Mouse (Mus musculus) cerebellum, adult 18-20 months (tissue): ENCODE measurements around the gene Slc12a6.

Experiments used
- DNase-seq, 2 experiments: peaks; one replicate each; pipeline ENCODE4 v3.0.0; 2021

The Slc12a6 gene

GRCm38 (mm10) chr2:112332051-112332898 is 66.7 kb downstream of the Slc12a6 start:
- no peak for DNase-seq

GRCm38 (mm10) chr2:112337211-112337610 is 71.6 kb downstream of the Slc12a6 start:
- no peak for DNase-seq

- peak in 1 of 2 experiments; percentile 15 for DNase-seq
Observed at GRCm38 (mm10) chr2:112339736-112340135, 74.1 kb downstream of the Slc12a6 start.

GRCm38 (mm10) chr2:112341117-112341516 is 75.5 kb downstream of the Slc12a6 start:
- DNase-seq = no peak

GRCm38 (mm10) chr2:112348246-112348645 is 82.6 kb downstream of the Slc12a6 start:
- DNase-seq = no peak

- DNase-seq = no peak
Observed at GRCm38 (mm10) chr2:112353685-112354455, 88.2 kb downstream of the Slc12a6 start.

GRCm38 (mm10) chr2:112359611-112360010 is 94.0 kb downstream of the Slc12a6 start:
- no peak for DNase-seq

- DNase-seq = no peak
Observed at GRCm38 (mm10) chr2:112360012-112360780, 94.6 kb downstream of the Slc12a6 start.

- DNase-seq = no peak
Observed at GRCm38 (mm10) chr2:112360781-112361169, 95.2 kb downstream of the Slc12a6 start.

- peak in 1 of 2 experiments; percentile 10 for DNase-seq
Observed at GRCm38 (mm10) chr2:112367222-112367621, 101.6 kb downstream of the Slc12a6 start.

GRCm38 (mm10) chr2:112367726-112368673 is 102.4 kb downstream of the Slc12a6 start, which contains the start of gene Emc4:
Gene Emc4, minus strand, starts transcription at chr2:112368027.
- peak; percentile 93 to 94 for DNase-seq

GRCm38 (mm10) chr2:112369941-112370340 is 104.3 kb downstream of the Slc12a6 start:
- DNase-seq = no peak

- DNase-seq = no peak
Observed at GRCm38 (mm10) chr2:112373141-112373540, 107.5 kb downstream of the Slc12a6 start.

- DNase-seq = no peak
Observed at GRCm38 (mm10) chr2:112374610-112375009, 109.0 kb downstream of the Slc12a6 start.

GRCm38 (mm10) chr2:112378973-112379898 is 113.6 kb downstream of the Slc12a6 start, which contains the start of gene Katnbl1:
Gene Katnbl1, plus strand, starts transcription at chr2:112379211.
- peak; percentile 94 to 97 for DNase-seq

GRCm38 (mm10) chr2:112380131-112380530 is 114.5 kb downstream of the Slc12a6 start:
- DNase-seq = no peak

GRCm38 (mm10) chr2:112381219-112381618 is 115.6 kb downstream of the Slc12a6 start:
- DNase-seq = no peak

GRCm38 (mm10) chr2:112390843-112391242 is 125.2 kb downstream of the Slc12a6 start:
- no peak for DNase-seq

- DNase-seq = no peak
Observed at GRCm38 (mm10) chr2:112391346-112392000, 125.8 kb downstream of the Slc12a6 start.

GRCm38 (mm10) chr2:112392689-112393088 is 127.1 kb downstream of the Slc12a6 start:
- DNase-seq = no peak
